9 mouse cellular contexts compared by ENCODE assay signal in genomic region chr7:90146321-90146720, GRCm38 (mm10). TPM values are rescaled to one million over a fixed set of nuclear protein-coding genes. Genes with fewer than 3 reads are reported as not detected.
DNase-seq lines count a peak whose midpoint lies in the region; ATAC-seq lines count a peak whose summit lies in the region.
"Had no signal": no experiment of that assay in that cellular context is flagged by ENCODE, and none has a peak within 500 bp of the region (broad histone marks: within the 10 kb centered on the region; RNA-seq: fewer than 3 reads in every experiment).

No protein-coding gene starts in this region.

- H3K4me1 ChIP-seq in liver, embryonic 12.5 days: peaks cover 81% of the 10 kb centered on the region

- ATAC-seq in cerebellum, adult (ENCODE audit: insufficient number of reproducible peaks, low FRiP score, low TSS enrichment): peak; percentile 62; the same call in 1 of the 2 replicates
- peak; percentile 71 for ATAC-seq in common myeloid progenitor, adult 5-6 weeks (replicated peaks; ENCODE audit: low read depth, poor library complexity, severe bottlenecking)
- peak; percentile 90 for ATAC-seq in liver, embryonic 12.5 days

- no peak for DNase-seq in cerebellum, postnatal 4 days (ENCODE audit: low spot score in 2 of 2)
- DNase-seq in 3134 (ENCODE audit: extremely low read depth, insufficient read length, low spot score): peak; percentile 15
- DNase-seq in frontal cortex, postnatal 10 days (ENCODE audit: low spot score in 2 of 2): no peak
- no peak for DNase-seq in ovary, adult 18-20 months (ENCODE audit: low spot score)
- DNase-seq in left cerebral cortex, adult 18-20 months (ENCODE audit: low spot score in 2 of 2): no peak
- DNase-seq: B cell, adult 2 months had no signal

- H3K9ac ChIP-seq in liver, embryonic 12.5 days: peak overlapping the region; percentile 75

- no peaks in the 10 kb centered on the region for H3K9me3 ChIP-seq in liver, embryonic 12.5 days (replicated peaks)

- peak overlapping the region; percentile 97 for H3K27ac ChIP-seq in liver, embryonic 12.5 days

- 7% methylated on average over 1 of the region's 1 CpGs for WGBS in liver, embryonic 12.5 days (ENCODE audit: insufficient replicate concordance)

- peak overlapping the region; percentile 42 for H3K4me3 ChIP-seq in liver, embryonic 12.5 days

- H3K36me3 ChIP-seq in liver, embryonic 12.5 days: peaks cover 12% of the 10 kb centered on the region

- peak overlapping the region; percentile 66 for H3K4me2 ChIP-seq in liver, embryonic 12.5 days

- H3K27me3 ChIP-seq in liver, embryonic 12.5 days (replicated peaks): no peaks in the 10 kb centered on the region

RNA-seq across cellular contexts. Expression of gene Picalm, which starts 16.3 kb away (rescaled TPM):
- total RNA-seq in common myeloid progenitor, adult 5-6 weeks (2017): 190 and 196 TPM in 2 replicates
- polyA plus RNA-seq in liver, embryonic 12.5 days (2016; fragmentation: Nextera tagmentation; extraction: Ambion mirVana): 71.1 and 73.2 TPM in 2 replicates
- total RNA-seq in left cerebral cortex, adult 18-20 months (2021): 100 to 1,000 TPM; 139 to 141 TPM
